ENCODE assay signal across 11 mouse cellular contexts in genomic region chr17:56407379-56407778, GRCm38 (mm10).
DNase-seq lines count a peak whose midpoint lies in the region; ATAC-seq lines count a peak whose summit lies in the region.
"Had no signal": no experiment of that assay in that cellular context is flagged by ENCODE, and none has a peak within 500 bp of the region (broad histone marks: within the 10 kb centered on the region; RNA-seq: fewer than 3 reads in every experiment).

No protein-coding gene starts in this region.

- 0 out of 2 replicates have a peak overlapping the region, but pooled peaks have one; percentile 9 for H3K4me2 ChIP-seq in heart, embryonic 13.5 days
- no peak overlapping the region for H3K4me2 ChIP-seq in midbrain, embryonic 11.5 days

- no peak for ATAC-seq in heart, embryonic 13.5 days (ENCODE audit: extremely low read depth, insufficient number of reproducible peaks, low FRiP score, low TSS enrichment)
- ATAC-seq in midbrain, embryonic 11.5 days (ENCODE audit: low FRiP score) = 0 out of 2 replicates have a peak, but pooled peaks have one; percentile 8

- peak overlapping the region; percentile 44 for H3K27ac ChIP-seq in heart, embryonic 13.5 days (replicated peaks)
- H3K27ac ChIP-seq in embryonic facial prominence, embryonic 10.5 days (replicated peaks) = peak overlapping the region; percentile 63
- H3K27ac ChIP-seq in hindbrain, embryonic 10.5 days = peak overlapping the region; percentile 75
- H3K27ac ChIP-seq in midbrain, embryonic 11.5 days (ENCODE audit: low read depth, low read length) = no peak overlapping the region; the same call in 1 of the 2 replicates

- WGBS in heart, embryonic 13.5 days = 22% methylated on average over 8 of the region's 8 CpGs
- 67% methylated on average over 8 of the region's 8 CpGs for WGBS in embryonic facial prominence, embryonic 10.5 days
- WGBS in hindbrain, embryonic 10.5 days = 58% methylated on average over 8 of the region's 8 CpGs
- WGBS in midbrain, embryonic 11.5 days = 59% methylated on average over 8 of the region's 8 CpGs

- no peak for DNase-seq in heart, postnatal 4 days
- DNase-seq in embryonic facial prominence, embryonic 10.5 days (ENCODE audit: low spot score) = peak; percentile 34
- DNase-seq in hindbrain, embryonic 10.5 days (ENCODE audit: low spot score) = no peak
- DNase-seq in midbrain, embryonic 11.5 days (ENCODE audit: low spot score, missing footprints) = no peak
- no peak for DNase-seq in gastrocnemius, postnatal 4 days (ENCODE audit: low spot score in 2 of 2)
- no peak for DNase-seq in cerebellum, adult 9-10 months
- DNase-seq in right cerebral cortex, postnatal 25 days = no peak
- DNase-seq: right cerebral cortex, adult 18-20 months had no signal

- peak overlapping the region; percentile 58 for H3K9ac ChIP-seq in heart, embryonic 13.5 days
- no peak overlapping the region for H3K9ac ChIP-seq in midbrain, embryonic 11.5 days (ENCODE audit: low read length)

- no peak overlapping the region for H3K4me3 ChIP-seq in heart, embryonic 13.5 days
- no peak overlapping the region for H3K4me3 ChIP-seq in embryonic facial prominence, embryonic 10.5 days
- no peak overlapping the region for H3K4me3 ChIP-seq in hindbrain, embryonic 10.5 days
- H3K4me3 ChIP-seq in midbrain, embryonic 11.5 days (ENCODE audit: low read depth, low read length) = no peak overlapping the region
- H3K4me3 ChIP-seq: erythroblast, embryonic 14.5 days; megakaryocyte, embryonic 14.5 days had no signal

- H3K9me3 ChIP-seq in heart, embryonic 13.5 days = no peaks in the 10 kb centered on the region
- H3K9me3 ChIP-seq in embryonic facial prominence, embryonic 10.5 days = no peaks in the 10 kb centered on the region
- no peaks in the 10 kb centered on the region for H3K9me3 ChIP-seq in hindbrain, embryonic 10.5 days
- no peaks in the 10 kb centered on the region for H3K9me3 ChIP-seq in midbrain, embryonic 11.5 days (ENCODE audit: control insufficient read depth, low read length)

- H3K4me1 ChIP-seq in heart, embryonic 13.5 days = peaks cover 38% of the 10 kb centered on the region
- peaks cover 39% of the 10 kb centered on the region for H3K4me1 ChIP-seq in embryonic facial prominence, embryonic 10.5 days
- peaks cover 38% of the 10 kb centered on the region for H3K4me1 ChIP-seq in hindbrain, embryonic 10.5 days (replicated peaks)
- peaks cover 11% of the 10 kb centered on the region; the same call in 1 of the 2 replicates for H3K4me1 ChIP-seq in midbrain, embryonic 11.5 days (ENCODE audit: control insufficient read depth, insufficient read depth, low read length)

- no peaks in the 10 kb centered on the region for H3K27me3 ChIP-seq in heart, embryonic 13.5 days (replicated peaks)
- H3K27me3 ChIP-seq in embryonic facial prominence, embryonic 10.5 days (replicated peaks; ENCODE audit: low read depth, poor library complexity, severe bottlenecking) = no peaks in the 10 kb centered on the region
- no peaks in the 10 kb centered on the region for H3K27me3 ChIP-seq in hindbrain, embryonic 10.5 days (ENCODE audit: insufficient read depth, poor library complexity, severe bottlenecking)
- no peaks in the 10 kb centered on the region for H3K27me3 ChIP-seq in midbrain, embryonic 11.5 days (ENCODE audit: control insufficient read depth, insufficient read depth, low read length)

- peaks cover 49% of the 10 kb centered on the region for H3K36me3 ChIP-seq in heart, embryonic 13.5 days
- peaks cover 63% of the 10 kb centered on the region for H3K36me3 ChIP-seq in embryonic facial prominence, embryonic 10.5 days (replicated peaks)
- peaks cover 70% of the 10 kb centered on the region for H3K36me3 ChIP-seq in hindbrain, embryonic 10.5 days
- peaks cover 15% of the 10 kb centered on the region for H3K36me3 ChIP-seq in midbrain, embryonic 11.5 days (ENCODE audit: control insufficient read depth, insufficient read depth, low read length)
